Mouse (Mus musculus) right cerebral cortex, adult 2 months (tissue): ENCODE measurements around the gene Txnip.

ENCODE experiments used
- DNase-seq, 2 experiments: peaks; one replicate each; pipeline ENCODE4 v3.0.0; 2021 to 2022; ENCODE audit warnings: low spot score in 2 of 2

Gene Txnip

DNA sequence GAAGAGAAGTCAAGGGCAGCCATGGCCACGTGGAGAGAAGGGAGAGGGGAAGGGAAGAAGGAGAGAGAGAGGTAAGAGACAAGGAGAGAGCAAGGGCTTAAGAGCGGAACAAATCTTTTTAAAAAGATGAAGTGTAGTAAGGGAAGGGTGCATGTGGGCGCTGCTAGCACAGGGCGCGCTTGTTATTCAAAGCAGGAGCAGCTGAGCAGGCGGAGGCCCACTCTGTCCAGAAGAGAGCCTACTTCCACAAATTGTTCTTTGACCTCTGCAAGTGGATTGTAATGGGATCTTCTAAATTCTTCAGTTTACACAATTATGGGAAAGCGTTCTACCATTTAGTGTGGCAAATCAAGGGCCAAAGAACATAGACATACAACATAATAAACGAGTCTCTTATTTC is 10.8 kb downstream of the Txnip start:
- DNase-seq, result no peak

DNA sequence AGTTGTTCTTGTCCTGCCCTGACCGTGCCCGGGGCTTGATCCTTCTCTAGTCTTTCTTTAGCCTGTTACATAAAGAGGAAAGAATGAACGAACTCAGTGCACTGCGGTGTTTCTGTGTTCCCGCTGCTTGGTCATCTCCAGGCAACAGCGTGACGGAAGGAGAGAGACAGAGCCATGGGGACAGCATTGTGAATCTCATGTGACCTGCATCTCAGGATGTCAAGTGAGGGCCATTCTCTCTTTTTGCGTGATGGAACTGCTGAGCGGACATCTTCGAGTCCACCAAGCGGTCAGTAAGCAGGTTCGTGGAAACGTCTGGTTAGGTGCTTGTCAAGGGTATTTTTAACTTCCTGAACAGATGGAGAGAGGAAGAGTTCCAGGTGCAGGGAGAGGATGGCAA is 11.7 kb downstream of the Txnip start:
- DNase-seq, result no peak

DNA sequence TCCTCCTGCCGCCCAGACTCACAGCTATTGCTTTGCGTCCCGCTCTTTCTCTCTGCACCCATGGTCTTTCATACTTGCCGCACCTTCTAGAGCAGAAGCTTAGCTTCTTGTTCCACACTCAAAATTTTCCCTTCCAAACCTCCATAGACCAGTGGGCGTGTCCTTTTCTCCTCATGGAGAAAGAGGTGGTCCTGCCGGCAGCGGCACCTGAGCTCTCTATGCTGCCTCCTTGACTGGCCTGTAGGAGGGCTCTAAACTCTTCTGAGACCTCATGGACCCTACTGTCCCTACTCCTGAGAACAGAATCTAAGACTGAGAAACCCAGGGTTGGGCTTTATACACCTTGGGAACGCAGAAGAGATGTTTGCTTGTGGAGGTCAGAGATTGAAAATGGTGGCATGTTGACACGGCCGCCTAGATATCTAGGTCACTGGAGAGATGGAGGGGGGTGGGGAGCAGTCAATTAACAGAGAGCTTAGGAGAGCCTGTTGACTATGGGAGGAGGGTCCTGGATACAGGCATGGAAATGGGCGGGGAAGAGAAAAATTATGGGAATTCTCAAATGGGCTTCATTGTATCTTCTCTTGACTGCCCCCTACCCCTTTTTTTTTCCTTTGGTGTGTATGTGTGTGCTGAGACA is 12.3 kb downstream of the Txnip start:
- DNase-seq, result no peak

GRCm38 (mm10) chr3:96570643-96571042 is 12.9 kb downstream of the Txnip start:
- no peak for DNase-seq

GRCm38 (mm10) chr3:96571336-96571735 is 13.6 kb downstream of the Txnip start:
- DNase-seq, result no peak

DNA sequence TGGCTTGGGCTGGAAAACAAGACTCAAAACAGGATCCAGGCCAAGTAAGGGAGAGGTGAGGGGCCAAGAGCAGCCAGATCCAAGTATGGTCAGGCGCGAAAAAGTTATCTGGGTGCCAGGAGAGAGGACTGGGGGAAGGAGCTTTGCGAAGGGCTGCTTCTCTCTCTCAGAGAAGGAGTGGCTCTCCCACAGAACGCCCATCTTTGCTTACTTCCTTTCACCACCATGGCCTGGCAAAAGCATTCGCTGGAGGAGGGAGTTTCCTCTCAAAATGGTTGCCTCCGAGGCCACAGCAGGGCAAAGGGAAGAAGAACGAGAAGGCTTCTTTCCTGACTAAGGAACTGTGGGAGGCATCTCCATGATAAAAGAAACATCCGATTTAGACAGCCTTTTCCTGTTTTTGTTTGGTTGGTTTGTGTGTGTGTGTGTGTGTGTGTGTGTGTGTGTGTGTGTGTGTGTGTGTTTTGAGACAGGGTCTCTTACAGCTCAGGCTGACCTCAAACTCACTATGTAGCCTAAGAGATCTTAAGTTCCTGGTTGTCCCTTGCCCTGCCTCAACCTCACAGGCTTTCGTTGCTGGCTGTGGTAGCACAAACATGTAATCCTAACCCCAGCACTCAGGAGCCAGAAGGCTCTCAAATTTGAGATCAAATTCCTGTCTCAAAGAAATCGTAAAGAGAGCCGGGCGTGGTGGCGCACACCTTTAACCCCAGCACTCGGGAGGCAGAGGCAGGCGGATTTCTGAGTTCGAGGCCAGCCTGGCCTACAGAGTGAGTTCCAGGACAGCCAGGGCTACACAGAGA is 14.3 kb downstream of the Txnip start:
- no peak for DNase-seq

DNA sequence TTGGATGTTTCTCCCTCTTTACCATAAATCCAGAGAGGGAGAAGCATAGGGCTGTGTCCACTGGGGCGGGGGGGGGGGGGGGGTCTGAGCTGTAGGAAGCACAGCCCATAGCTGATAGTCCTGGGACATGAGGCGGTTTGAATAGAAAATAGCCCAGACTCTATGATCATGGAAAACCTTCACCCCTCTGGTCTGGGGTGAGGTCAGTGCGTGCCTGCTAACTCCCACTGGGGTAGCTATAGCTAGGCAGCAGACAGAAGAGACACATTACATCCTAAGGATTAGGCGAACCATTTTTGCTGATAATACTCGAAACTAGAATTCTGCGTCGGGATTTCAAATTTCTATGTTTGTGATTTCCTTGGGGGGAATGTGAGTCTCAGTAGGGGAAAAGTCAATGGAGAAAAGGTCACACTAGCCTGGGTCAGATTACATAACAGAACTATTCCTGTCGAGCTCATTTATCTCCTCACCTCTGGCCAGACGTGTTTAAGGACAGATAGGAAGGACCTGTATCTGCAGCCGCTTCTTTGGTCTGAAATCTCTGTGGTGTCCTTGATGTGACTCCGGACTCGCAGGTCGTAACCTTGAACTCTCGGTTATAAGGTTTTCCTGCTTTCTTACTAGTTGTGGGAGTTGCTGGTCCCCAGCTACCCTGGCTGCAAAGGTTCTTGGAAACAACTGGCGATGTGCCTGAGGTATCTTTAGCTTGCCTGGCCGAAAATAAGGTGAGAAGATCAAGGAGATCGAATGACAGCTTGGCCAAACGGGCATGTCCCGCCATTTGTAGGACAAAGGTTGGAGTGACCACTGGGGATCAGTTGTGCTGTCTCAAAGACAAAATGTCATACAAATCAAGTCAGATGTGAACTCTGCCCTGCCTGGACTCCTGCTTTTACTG is 16.1 kb downstream of the Txnip start:
- no peak for DNase-seq

DNA sequence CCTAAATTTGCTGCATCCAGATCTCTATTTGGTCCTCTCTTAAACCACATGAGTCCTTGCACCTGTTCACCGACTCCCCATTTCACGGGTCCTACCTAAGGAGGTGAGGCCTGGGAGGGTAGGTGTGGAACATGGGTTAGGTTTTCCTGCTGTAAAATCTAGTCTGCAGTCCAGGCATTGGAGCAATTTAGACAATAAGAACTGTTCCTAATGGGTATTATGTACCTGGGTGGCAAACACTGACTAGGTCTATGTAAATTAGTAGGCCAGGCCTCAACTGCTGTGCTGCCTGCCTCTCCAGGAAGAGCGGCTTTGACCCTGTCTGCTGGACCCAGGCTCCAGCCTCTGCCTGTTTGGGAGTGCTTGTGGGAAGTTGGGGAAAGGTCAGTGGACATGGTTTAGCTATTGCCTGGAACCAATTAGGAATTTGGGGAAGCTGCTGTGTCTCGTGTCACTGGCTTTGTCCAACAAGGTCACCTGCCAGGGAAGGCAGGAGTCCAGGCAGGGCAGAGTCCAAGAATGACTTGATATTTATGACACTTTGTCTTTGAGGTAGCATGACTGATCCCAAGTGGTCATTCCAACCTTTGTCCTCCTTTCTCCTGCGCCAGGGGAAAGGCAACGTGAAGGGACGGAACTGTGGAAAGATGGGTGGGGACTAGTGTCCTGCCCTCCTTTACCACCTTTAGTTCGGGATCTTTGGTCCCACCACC is 17.7 kb downstream of the Txnip start:
- no peak for DNase-seq

- DNase-seq, result no peak
Observed at GRCm38 (mm10) chr3:96576005-96576658, 18.4 kb downstream of the Txnip start.

DNA sequence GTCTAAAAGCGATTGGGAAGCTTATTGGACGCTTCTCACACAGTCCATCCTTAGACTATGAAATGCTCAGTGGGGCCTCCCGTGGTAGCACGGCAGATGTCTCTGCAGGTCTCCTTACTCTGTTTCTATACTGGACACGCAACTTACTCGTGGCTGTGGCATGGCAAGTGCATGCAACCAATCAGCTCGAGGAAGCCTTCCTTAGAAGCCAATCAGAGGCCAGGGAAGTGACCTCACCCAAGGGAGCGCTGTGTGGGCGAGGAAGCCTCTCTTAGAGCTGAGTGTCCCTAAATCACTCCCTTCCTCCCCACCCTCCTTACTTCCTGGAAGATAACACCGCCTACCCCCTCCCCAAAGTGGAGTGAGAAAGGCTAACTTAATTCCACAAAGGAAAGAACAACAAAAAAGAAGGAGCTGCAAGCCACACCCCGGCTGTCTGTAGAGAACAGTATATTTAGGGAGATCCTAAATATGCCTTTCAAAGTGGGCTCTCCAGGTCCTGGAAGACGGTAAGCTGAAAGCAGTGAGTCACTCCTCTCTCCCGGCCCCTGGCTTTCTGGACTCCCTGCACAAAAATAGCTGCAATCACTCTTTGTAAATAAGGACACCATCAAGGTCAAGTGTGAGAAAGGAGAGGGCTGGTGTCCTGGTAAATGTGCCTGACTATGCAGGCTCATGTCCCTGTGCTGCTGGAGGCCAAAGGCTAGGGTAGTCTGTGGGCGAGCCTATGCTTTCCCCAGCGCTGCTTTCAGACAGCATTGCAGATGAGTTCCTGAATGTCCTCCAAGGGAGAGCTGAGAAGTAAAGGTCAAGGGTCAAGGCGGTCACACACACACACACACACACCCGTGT is 19.2 kb downstream of the Txnip start, which contains the start of gene Gm16253:
Gene Gm16253 (plus strand): TSS at position 295 of the 852 bp plus-strand sequence.
- peak; percentile 91 to 95 for DNase-seq

- no peak for DNase-seq
Observed at GRCm38 (mm10) chr3:96577566-96577965, 19.8 kb downstream of the Txnip start.

DNA sequence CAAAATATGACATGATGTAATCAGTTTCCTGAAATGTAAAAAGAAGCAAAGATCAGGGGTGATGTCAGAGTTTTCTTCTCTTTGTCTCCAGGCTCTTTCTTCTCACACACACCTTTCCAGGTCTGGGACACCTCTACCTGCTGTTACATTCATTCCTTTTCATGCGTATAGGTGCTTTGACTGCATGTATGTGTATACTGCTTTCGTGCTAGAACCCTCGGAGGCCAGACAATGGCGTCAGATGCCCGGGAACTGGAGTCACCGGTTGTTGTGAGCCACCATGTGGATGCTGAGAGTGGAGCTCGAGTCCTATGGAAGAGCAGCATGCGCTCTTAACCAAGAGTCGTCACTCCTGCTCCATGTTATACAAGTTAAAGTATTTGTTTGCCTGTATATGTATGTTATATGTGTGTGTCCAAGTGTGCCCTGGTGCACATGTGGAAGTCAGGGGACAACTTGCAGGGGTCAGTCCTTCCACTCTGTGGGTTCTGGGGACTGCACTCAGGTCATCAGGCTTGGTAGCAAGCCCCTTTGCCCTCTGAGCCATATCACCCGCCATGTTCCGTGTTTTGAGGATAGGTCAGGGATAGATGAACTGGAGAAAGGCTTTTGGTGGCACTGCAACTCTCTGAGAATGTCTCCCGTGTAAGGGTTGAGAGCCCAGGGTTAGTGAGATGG is 20.9 kb downstream of the Txnip start:
- DNase-seq, result no peak

GRCm38 (mm10) chr3:96579239-96579750 is 21.5 kb downstream of the Txnip start:
- no peak for DNase-seq

DNA sequence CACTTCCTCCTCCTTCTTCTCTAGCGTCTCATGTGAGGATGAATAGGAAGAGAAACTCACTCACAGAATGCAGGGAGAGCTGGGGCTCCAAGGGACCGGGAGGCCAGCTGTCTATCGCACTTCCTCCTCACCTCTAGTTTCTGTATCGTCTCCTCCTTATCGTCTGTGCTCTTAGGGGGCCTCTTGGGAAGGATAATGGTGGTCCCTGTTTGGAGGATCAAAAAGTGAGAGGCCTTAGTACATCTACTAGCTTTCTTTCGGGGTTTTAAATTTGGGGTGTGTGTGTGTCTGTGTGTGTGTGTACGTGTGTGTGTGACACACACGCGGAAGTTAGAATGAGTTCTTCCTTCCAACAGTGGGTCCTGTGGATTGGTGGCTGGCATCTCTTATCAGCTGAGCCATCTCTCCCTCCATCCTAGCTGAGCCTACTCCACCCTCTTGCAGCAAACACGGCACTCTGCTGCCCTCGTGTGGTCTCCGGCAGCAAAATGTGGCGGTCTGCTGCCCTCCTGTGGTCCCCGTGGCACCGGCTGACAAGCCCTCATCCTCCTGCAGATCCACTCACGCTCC is 22.2 kb downstream of the Txnip start:
- peak; percentile 91 to 95 for DNase-seq

DNA sequence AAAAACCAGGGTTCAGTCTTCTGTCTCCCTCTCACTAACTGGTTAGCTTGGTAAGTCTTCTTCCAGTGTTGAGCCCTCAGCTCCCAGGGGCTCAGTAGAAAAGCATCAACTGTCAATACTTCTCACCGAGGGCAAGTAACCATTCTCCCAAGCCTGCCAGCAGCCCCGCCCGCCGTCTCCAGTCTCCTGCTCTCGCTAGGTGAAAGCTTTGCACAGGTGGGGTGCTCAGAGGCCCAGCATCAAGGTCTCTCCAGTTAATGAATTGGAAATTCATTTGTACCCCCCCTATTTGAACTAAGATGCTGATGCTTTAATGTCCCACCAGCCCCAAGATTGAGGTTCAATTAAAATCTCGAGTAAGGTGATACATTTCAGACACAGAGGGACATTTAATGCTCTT is 23.4 kb downstream of the Txnip start:
- no peak for DNase-seq

DNA sequence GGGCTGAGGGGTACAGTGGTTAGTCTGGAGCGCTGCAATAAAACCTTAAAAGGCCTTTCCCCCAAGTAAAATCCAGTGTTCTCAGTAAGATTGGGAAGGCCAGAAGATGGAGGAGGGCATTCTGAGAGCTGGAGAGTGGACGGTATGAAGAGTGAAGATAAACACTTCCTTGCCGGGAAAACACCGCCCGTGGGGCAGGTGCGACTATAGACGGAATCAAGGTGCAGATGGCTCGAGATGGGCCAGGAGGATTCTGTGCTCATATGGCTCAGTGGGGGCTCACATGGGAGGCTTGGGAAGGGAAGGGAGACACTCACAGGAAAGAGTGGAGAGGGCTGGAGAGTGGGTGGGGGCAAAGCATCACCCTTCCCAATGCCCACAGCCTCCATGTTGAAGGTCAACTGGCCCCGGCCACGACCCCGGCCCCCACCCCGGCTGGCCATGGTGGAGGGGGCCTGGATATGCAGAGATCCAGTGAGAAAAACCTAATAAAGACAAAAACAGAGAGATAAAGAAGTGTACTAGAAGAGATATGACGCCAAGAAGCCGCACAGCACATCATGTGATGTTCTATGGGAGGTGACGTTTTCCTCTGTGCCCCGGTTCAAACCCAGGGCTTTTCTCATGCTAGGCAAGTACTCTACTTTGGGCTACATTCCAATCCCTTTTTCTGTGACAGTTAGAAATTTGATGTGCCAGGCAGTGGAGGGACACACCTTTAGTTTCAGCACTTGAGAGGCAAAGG is 24.2 kb downstream of the Txnip start:
- no peak for DNase-seq

- no peak for DNase-seq
Observed at GRCm38 (mm10) chr3:96583386-96583785, 25.6 kb downstream of the Txnip start.

DNA sequence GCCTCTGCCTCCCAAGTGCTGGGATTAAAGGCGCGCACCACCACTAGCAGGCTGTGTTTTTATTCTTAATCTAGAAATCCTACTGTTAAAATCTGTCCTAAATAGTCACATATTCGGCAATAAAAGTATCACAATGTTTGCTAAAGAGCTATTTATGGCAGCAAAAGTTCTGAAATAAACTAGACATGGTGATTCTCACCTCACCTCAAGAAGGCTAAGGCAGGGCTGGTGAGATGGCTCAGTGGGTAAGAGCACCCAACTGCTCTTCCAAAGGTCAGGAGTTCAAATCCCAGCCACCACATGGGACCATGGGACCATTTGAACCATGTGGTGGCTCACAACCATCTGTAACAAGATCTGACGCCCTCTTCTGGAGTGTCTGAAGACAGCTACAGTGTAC is 32.9 kb downstream of the Txnip start:
- DNase-seq, result no peak
